Mouse (Mus musculus) gastrocnemius, postnatal 10 days (tissue): Measurements from ENCODE around the gene B3gnt2. TPM values are rescaled to one million over a fixed set of nuclear protein-coding genes. Genes with fewer than 3 reads are reported as not detected.

Experiments used
- DNase-seq: peaks from one replicate; pipeline ENCODE4 v3.0.0; 2021; ENCODE audit warnings: mixed read lengths
- long read RNA-seq, 2 experiments: library from polyadenylated mRNA; stranded (forward); transcript quantifications; one replicate each; pipeline ENCODE4 v2.0.0; 2021
- total RNA-seq, 2 experiments: library from RNA; stranded (reverse); gene quantifications; 2 replicates each; pipeline ENCODE4 v1.2.3; 2021

The B3gnt2 gene
- 1 to 10 TPM; 4.0 to 4.4 TPM for total RNA-seq
- long read RNA-seq, experiment 1, transcript B3gnt2-202 (2 exons, 3,057 nt) = major isoform, 17 of 20 reads
- long read RNA-seq, experiment 1, partial matches to known transcripts = 0 of 20 reads
- long read RNA-seq, experiment 1, other reads (novel, unspliced or antisense) = 2 of 20 reads
- long read RNA-seq, experiment 2, transcript B3gnt2-202 (2 exons, 3,057 nt) = major isoform, 17 of 17 reads
- long read RNA-seq, experiment 2, partial matches to known transcripts = 0 of 17 reads
- long read RNA-seq, experiment 2, other reads (novel, unspliced or antisense) = 0 of 17 reads

- DNase-seq = peak; percentile 38
Measured at GRCm38 (mm10) chr11:22860335-22861227, at the start of gene B3gnt2. Gene B3gnt2 (minus strand): TSS chr11:22860961.

GRCm38 (mm10) chr11:22906453-22906865 is 45.7 kb upstream of the B3gnt2 start:
- DNase-seq = no peak

GRCm38 (mm10) chr11:22902923-22903322 is 42.2 kb upstream of the B3gnt2 start:
- DNase-seq = no peak

GRCm38 (mm10) chr11:22900041-22900440 is 39.3 kb upstream of the B3gnt2 start:
- no peak for DNase-seq

GRCm38 (mm10) chr11:22897642-22898041 is 36.9 kb upstream of the B3gnt2 start:
- DNase-seq = no peak

GRCm38 (mm10) chr11:22897127-22897526 is 36.4 kb upstream of the B3gnt2 start:
- no peak for DNase-seq

- DNase-seq = no peak
Measured at GRCm38 (mm10) chr11:22893075-22893474, 32.3 kb upstream of the B3gnt2 start.

- DNase-seq = no peak
Measured at GRCm38 (mm10) chr11:22892466-22892865, 31.7 kb upstream of the B3gnt2 start.

- DNase-seq = no peak
Measured at GRCm38 (mm10) chr11:22891876-22892275, 31.1 kb upstream of the B3gnt2 start.

GRCm38 (mm10) chr11:22891242-22891641 is 30.5 kb upstream of the B3gnt2 start:
- no peak for DNase-seq

GRCm38 (mm10) chr11:22889224-22889623 is 28.5 kb upstream of the B3gnt2 start:
- no peak for DNase-seq

GRCm38 (mm10) chr11:22886991-22887390 is 26.2 kb upstream of the B3gnt2 start:
- no peak for DNase-seq

GRCm38 (mm10) chr11:22885350-22885749 is 24.6 kb upstream of the B3gnt2 start:
- DNase-seq = no peak

- no peak for DNase-seq
Measured at GRCm38 (mm10) chr11:22883676-22884075, 22.9 kb upstream of the B3gnt2 start.

- DNase-seq = no peak
Measured at GRCm38 (mm10) chr11:22882926-22883325, 22.2 kb upstream of the B3gnt2 start.

GRCm38 (mm10) chr11:22880383-22881172 is 19.8 kb upstream of the B3gnt2 start:
- DNase-seq = no peak

- DNase-seq = no peak
Measured at GRCm38 (mm10) chr11:22879645-22880044, 18.9 kb upstream of the B3gnt2 start.

- DNase-seq = no peak
Measured at GRCm38 (mm10) chr11:22876680-22877330, 16.0 kb upstream of the B3gnt2 start.

GRCm38 (mm10) chr11:22875279-22875678 is 14.5 kb upstream of the B3gnt2 start:
- no peak for DNase-seq

- no peak for DNase-seq
Measured at GRCm38 (mm10) chr11:22874747-22875146, 14.0 kb upstream of the B3gnt2 start.

GRCm38 (mm10) chr11:22873383-22873782 is 12.6 kb upstream of the B3gnt2 start:
- no peak for DNase-seq

- no peak for DNase-seq
Measured at GRCm38 (mm10) chr11:22872307-22872680, 11.5 kb upstream of the B3gnt2 start.
